Mouse (Mus musculus): ENCODE data around the gene Slc25a34.

DNA sequence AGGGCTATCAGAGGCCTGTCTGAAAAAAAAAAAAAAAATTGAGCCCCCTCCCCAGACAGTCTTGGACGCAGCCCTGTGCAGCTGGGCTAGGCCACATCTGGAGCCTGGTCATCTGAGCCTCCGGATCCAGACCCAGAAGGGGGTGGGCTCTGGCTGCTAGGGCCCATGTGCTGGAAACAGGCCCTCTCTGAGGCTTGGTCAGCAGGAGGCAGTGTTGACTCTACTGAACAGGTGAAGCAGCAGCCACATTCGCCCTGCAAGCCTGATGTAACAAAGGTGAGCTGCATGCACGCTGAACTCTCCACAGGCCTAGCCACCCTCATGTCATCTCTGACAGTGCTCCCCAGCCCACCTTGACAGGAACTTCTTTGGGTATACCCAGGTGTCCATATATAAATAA lies 36.1 kb upstream of the Slc25a34 start:
- TF ChIP-seq MAX (IDR thresholded peaks at IDR 0.05; ENCODE audit: low read depth) (no peak), POLR2A (IDR thresholded peaks at IDR 0.05; ENCODE audit: insufficient read length, low read depth) (no peak), TCF12 (IDR thresholded peaks at IDR 0.05; ENCODE audit: insufficient read depth, poor library complexity, severe bottlenecking) (no peak), SRF (IDR thresholded peaks at IDR 0.05; ENCODE audit: control insufficient read depth, insufficient read length, low read depth) (no peak), USF1 (IDR thresholded peaks at IDR 0.05; ENCODE audit: low read depth) (no peak), MYOG (IDR thresholded peaks at IDR 0.05; ENCODE audit: control insufficient read depth in 1 of 3, insufficient read depth in 1 of 3, insufficient read length in 2 of 3, low read depth in 2 of 3) (no peak), CEBPB (IDR thresholded peaks at IDR 0.05; ENCODE audit: insufficient read depth, poor library complexity, severe bottlenecking) (no peak), TCF3 (IDR thresholded peaks at IDR 0.05; ENCODE audit: insufficient read length, low read depth) (no peak), E2F4 (IDR thresholded peaks at IDR 0.05; ENCODE audit: insufficient read depth) (no peak)

All from myocyte (in vitro differentiated cells).